Mouse (Mus musculus) testis, adult 2 months (tissue): Measurements from ENCODE around the gene Tfpi. TPM values are rescaled to one million over a fixed set of nuclear protein-coding genes. Genes with fewer than 3 reads are reported as not detected.

Source experiments
- H3K27ac ChIP-seq: fragments of 200-500 bp; 2 replicates; pipeline ENCODE4 v1.5.1; 2012; ENCODE audit warnings: low read depth, low read length; ENCODE audit not compliant: control insufficient read depth, insufficient read depth
- H3K27me3 ChIP-seq: fragments of 200-500 bp; 2 replicates; pipeline ENCODE4 v1.6.1; 2012; ENCODE audit warnings: mild to moderate bottlenecking, low read length, moderate library complexity; ENCODE audit not compliant: control insufficient read depth, insufficient read depth
- H3K36me3 ChIP-seq: fragments of 200-500 bp; 2 replicates; pipeline ENCODE4 v1.6.1; 2012; ENCODE audit warnings: mild to moderate bottlenecking, low read length; ENCODE audit not compliant: control insufficient read depth, insufficient read depth
- H3K4me1 ChIP-seq: fragments of 200-500 bp; 2 replicates; pipeline ENCODE4 v1.6.1; 2012; ENCODE audit warnings: low read length; ENCODE audit not compliant: control insufficient read depth, insufficient read depth
- H3K4me3 ChIP-seq: fragments of 200-500 bp; 2 replicates; pipeline ENCODE4 v1.5.1; 2012; ENCODE audit warnings: low read depth, mild to moderate bottlenecking, low read length, moderate library complexity, mixed read lengths; ENCODE audit not compliant: control insufficient read depth
- CTCF ChIP-seq: fragments of 200-500 bp; IDR thresholded peaks from 2 replicates; pipeline ENCODE4 v1.5.1; 2012; ENCODE audit warnings: low read depth, mild to moderate bottlenecking, inconsistent platforms, low read length, moderate library complexity; ENCODE audit not compliant: control insufficient read depth, insufficient read depth, insufficient replicate concordance
- POLR2A ChIP-seq: fragments of 200-500 bp; IDR thresholded peaks from 2 replicates; pipeline ENCODE4 v1.6.1; 2012; ENCODE audit warnings: low read depth, mild to moderate bottlenecking, inconsistent platforms, low read length, moderate library complexity; ENCODE audit not compliant: control insufficient read depth
- polyA plus RNA-seq: library from polyadenylated mRNA; depleted of rRNA; stranded (reverse); fragments of >200 nt; gene quantifications from 2 replicates; pipeline ENCODE4 v1.2.3, GENCODE M21; 2012

The Tfpi gene
- polyA plus RNA-seq, 1 experiment = 1.5 TPM

DNA sequence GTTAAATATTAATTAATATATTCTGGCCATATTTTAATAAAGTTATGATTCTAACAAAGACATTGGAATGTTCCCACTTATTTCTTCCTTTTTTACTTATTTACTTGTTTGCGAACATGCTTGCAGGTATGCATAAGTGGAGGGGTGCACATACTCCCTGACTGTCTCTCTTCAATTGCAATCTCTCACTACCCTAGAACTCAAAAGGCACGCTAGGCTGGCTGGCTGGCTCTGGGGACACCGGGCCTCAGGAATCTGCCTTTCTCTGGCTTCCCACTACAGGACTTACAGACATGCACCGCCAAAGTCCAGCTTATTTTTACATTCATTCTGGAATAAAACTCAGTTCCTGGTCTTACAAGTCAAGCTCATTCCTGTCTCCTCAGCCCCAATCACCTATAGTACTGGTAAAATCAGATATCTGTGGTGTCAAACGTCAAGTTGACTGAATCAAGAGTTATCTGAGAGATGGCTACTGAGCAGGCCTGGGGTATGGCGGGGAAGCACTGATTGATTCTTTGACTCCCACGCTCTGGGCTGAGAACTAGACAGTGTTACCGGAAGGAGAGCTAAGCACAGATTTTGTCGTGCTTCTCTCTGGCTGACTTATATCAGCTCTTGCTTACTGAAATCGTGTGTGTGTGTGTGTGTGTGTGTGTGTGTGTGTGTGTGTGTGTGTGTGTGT, 21.9 kb downstream of the Tfpi start:
- H3K27ac ChIP-seq = no peak overlapping the region
- no peaks in the 10 kb centered on the region for H3K36me3 ChIP-seq
- H3K27me3 ChIP-seq = no peaks in the 10 kb centered on the region
- 0 out of 2 replicates have a peak, but pooled peaks cover 3% of the 10 kb centered on the region for H3K4me1 ChIP-seq
- no peak overlapping the region for H3K4me3 ChIP-seq
- no peak for TF ChIP-seq CTCF
- no peak for TF ChIP-seq POLR2A

DNA sequence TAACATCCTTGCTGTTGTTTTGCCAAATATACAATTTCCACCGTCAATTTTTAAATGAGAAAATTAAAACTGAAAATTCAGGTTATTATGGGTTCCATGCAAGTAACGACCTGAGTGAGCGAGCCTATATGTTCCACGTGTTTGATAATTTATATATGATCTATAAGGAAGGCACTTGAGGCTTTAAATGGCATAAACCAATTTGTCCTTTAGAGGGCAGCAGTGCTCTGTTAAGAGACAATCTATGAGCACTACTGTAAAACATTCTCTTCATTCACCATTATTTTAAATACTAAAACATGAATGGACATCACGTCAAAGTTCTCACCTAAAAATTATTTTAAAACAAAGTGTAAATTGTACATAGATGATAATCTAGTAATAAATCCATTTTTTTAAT, 22.5 kb downstream of the Tfpi start:
- H3K36me3 ChIP-seq = no peaks in the 10 kb centered on the region
- TF ChIP-seq POLR2A (no peak), CTCF (no peak)
- H3K4me3 ChIP-seq = no peak overlapping the region
- 0 out of 2 replicates have a peak, but pooled peaks cover 3% of the 10 kb centered on the region for H3K4me1 ChIP-seq
- H3K27ac ChIP-seq = no peak overlapping the region
- no peaks in the 10 kb centered on the region for H3K27me3 ChIP-seq

DNA sequence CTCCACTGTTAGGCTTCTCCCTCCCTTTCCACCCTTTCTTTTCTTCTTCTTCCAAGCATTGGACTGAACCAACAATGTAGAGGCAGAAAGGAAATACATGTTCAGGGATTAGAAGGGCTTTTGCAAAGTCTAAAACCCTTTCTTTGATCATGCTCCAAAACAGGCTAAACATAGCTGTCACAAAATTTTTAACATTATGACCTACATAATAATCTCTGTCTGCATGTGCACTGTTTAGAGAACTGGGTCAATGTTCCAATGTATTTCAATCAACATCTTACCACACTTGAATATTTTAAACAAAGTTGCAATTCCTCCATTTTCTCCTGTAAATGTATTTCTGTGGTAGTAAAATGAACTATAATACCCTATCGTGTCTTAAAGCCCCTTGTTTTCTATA, 31.1 kb downstream of the Tfpi start:
- no peaks in the 10 kb centered on the region for H3K4me1 ChIP-seq
- H3K4me3 ChIP-seq = no peak overlapping the region
- H3K27ac ChIP-seq = no peak overlapping the region
- H3K27me3 ChIP-seq = no peaks in the 10 kb centered on the region
- no peaks in the 10 kb centered on the region for H3K36me3 ChIP-seq
- TF ChIP-seq CTCF = no peak
- TF ChIP-seq POLR2A = no peak

DNA sequence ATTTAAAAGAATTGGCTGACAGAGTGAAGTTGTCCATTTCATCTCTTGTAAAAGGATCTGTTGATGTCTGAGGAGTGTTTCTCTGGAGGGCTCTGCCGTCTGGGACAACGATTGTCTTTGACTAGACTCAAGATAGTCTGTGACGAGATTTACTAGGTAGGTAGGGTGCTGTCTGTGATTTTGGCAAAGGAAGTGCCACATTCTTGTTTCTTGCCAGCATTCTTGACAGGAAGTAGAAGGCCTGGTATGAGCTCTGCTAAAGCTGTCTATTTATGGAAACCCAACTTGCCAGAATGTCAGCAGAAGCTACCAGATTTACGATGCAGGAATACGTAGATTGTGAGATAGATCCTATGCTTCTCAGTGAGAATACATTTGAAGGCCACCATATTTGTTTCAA, 34.6 kb downstream of the Tfpi start:
- H3K4me1 ChIP-seq = no peaks in the 10 kb centered on the region
- no peak for TF ChIP-seq CTCF
- no peak for TF ChIP-seq POLR2A
- H3K27me3 ChIP-seq = no peaks in the 10 kb centered on the region

DNA sequence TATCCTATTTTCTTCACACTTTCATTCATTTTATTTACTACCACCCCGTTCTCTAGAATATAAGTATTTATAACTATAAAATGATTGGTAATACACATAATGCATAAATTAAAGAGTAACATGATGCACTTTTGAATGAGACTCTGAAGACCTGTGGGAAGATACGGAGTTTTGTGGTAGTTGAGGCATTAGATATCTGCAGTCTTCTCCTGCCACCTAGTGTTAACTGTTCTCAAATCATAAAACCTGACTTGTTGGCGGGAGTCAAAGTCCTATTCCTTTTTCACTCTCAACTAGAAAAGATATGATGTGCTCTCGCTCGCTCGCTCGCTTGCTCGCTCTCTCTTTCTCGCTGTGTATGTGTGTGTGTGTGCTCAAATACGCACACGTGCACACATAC, 46.9 kb downstream of the Tfpi start:
- Histone ChIP-seq H3K27me3 (no peaks in the 10 kb centered on the region), H3K27ac (no peak overlapping the region), H3K4me3 (no peak overlapping the region), H3K4me1 (no peaks in the 10 kb centered on the region), H3K36me3 (no peaks in the 10 kb centered on the region)
- TF ChIP-seq CTCF = no peak
- no peak for TF ChIP-seq POLR2A

More for the DNA sequence above, 34.6 kb downstream of the Tfpi start:
- Histone ChIP-seq H3K4me3 (no peak overlapping the region), H3K27ac (no peak overlapping the region), H3K36me3 (no peaks in the 10 kb centered on the region)

DNA sequence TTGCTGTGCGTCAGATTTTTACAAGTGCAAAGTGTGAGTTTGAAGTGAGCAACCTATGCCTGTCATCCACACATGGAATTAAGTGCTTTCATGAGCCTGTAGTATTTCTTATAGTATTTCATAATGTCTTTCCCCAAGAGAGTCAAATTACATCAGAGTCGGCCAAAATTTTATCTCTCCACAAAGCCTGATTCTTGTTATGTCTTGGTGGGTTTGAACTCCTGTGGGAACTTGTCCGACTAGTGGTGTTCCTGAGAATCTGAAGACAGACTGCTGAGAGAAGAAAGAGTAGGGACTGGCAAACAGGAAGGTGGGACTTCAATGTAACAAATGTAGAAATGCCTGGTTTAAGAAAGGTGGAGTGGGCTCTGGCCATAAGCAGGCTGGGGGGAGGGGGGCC, 47.7 kb downstream of the Tfpi start:
- no peaks in the 10 kb centered on the region for H3K27me3 ChIP-seq
- no peaks in the 10 kb centered on the region for H3K4me1 ChIP-seq
- no peaks in the 10 kb centered on the region for H3K36me3 ChIP-seq
- no peak overlapping the region for H3K4me3 ChIP-seq
- no peak for TF ChIP-seq POLR2A
- no peak for TF ChIP-seq CTCF
- no peak overlapping the region for H3K27ac ChIP-seq

DNA sequence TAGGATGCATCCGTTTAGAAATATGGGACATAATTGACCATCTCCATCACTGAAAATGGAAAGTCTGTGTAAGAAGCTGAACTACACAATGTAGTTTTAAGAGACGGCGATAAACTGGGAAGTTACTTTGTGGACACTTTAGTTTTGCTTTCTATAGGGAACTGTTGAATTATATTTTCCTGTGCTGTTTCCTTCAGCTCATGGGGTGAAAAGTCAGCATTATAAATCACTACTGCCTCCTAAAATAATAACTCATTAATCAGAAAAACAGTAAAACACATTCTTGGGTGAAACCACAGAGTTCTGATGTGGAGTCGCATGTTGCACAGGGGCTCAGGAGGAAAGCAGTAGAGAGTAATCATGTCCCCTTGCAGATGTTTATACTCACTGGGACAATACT, 50.0 kb downstream of the Tfpi start:
- Histone ChIP-seq H3K4me3 (no peak overlapping the region), H3K36me3 (no peaks in the 10 kb centered on the region), H3K27ac (no peak overlapping the region), H3K4me1 (no peaks in the 10 kb centered on the region), H3K27me3 (no peaks in the 10 kb centered on the region)
- TF ChIP-seq CTCF = no peak
- TF ChIP-seq POLR2A = no peak
